Mouse (Mus musculus) embryo, embryonic 9.5 days (tissue): ENCODE measurements around the gene Yeats2.

Experiments
- DNase-seq: peaks from one replicate; pipeline ENCODE4 v3.0.0-alpha.2; 2017; ENCODE audit errors: extremely low spot score

Gene Yeats2

DNA sequence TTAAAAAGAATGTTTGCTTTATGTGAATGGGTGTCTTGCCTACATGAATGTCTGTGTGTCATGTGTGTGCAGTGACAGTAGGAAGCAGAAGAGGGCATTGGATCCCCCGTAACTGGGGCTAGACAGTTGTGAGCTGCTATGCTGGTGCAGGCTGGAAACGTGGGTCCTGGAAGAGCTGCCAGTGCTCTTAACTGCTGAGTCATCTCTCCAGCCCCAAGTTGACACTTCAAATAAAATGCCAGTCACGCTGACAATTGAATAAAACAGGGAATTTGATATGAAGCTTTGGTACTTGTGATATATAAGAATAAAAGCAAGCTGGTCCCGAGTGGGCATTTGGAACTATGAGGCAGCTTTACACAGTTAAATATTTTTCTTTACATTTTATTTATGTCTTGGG is 139.4 kb downstream of the Yeats2 start:
- DNase-seq = no peak
